Mouse (Mus musculus) layer of hippocampus, postnatal 25 days (tissue): Measurements from ENCODE around the gene Pkib. TPM values are rescaled to one million over a fixed set of nuclear protein-coding genes. Genes with fewer than 3 reads are reported as not detected.

Experiments used
- DNase-seq, 2 experiments: peaks; one replicate each; pipeline ENCODE4 v3.0.0; 2022; ENCODE audit warnings: mixed read lengths in 2 of 2, low spot score in 1 of 2; ENCODE audit errors: extremely low spot score in 1 of 2
- total RNA-seq, 2 experiments: library from RNA; stranded (reverse); gene quantifications; 2 replicates each; pipeline ENCODE4 v1.2.3; 2021

The Pkib gene
- total RNA-seq, 2 experiments from 2014 or later, result 5.8 to 12.3 TPM

GRCm38 (mm10) chr10:57727666-57728065 lies 95.9 kb downstream of the Pkib start:
- no peak for DNase-seq

- DNase-seq, result no peak
Observed at GRCm38 (mm10) chr10:57731672-57732071, 99.9 kb downstream of the Pkib start.

GRCm38 (mm10) chr10:57740733-57741132 lies 109.0 kb downstream of the Pkib start:
- no peak for DNase-seq

- DNase-seq, result no peak
Observed at GRCm38 (mm10) chr10:57741351-57741750, 109.6 kb downstream of the Pkib start.

GRCm38 (mm10) chr10:57743045-57743444 lies 111.3 kb downstream of the Pkib start:
- no peak for DNase-seq

- peak; percentile 33 to 60 for DNase-seq
Observed at GRCm38 (mm10) chr10:57743606-57744016, 111.8 kb downstream of the Pkib start.

GRCm38 (mm10) chr10:57744128-57744765 lies 112.5 kb downstream of the Pkib start:
- DNase-seq, result no peak

- no peak for DNase-seq
Observed at GRCm38 (mm10) chr10:57745452-57745851, 113.7 kb downstream of the Pkib start.

- no peak for DNase-seq
Observed at GRCm38 (mm10) chr10:57747127-57747526, 115.3 kb downstream of the Pkib start.

- no peak for DNase-seq
Observed at GRCm38 (mm10) chr10:57753343-57753742, 121.6 kb downstream of the Pkib start.

- no peak for DNase-seq
Observed at GRCm38 (mm10) chr10:57755201-57755736, 123.5 kb downstream of the Pkib start.

- DNase-seq, result no peak
Observed at GRCm38 (mm10) chr10:57758999-57759398, 127.2 kb downstream of the Pkib start.

- DNase-seq, result no peak
Observed at GRCm38 (mm10) chr10:57760694-57761093, 128.9 kb downstream of the Pkib start.

GRCm38 (mm10) chr10:57763044-57763443 lies 131.3 kb downstream of the Pkib start:
- DNase-seq, result no peak

- peak in 1 of 2 experiments; percentile 16 for DNase-seq
Observed at GRCm38 (mm10) chr10:57783289-57784130, 151.7 kb downstream of the Pkib start.

- peak; percentile 33 to 69 for DNase-seq
Observed at GRCm38 (mm10) chr10:57784131-57784875, 152.5 kb downstream of the Pkib start.

- DNase-seq, result no peak
Observed at GRCm38 (mm10) chr10:57784876-57785150, 153.0 kb downstream of the Pkib start, which contains the start of gene Fabp7. Gene Fabp7, plus strand, starts transcription at chr10:57784881.

- DNase-seq, result no peak
Observed at GRCm38 (mm10) chr10:57785552-57785951, 153.8 kb downstream of the Pkib start.
